Mouse (Mus musculus): ENCODE measurements around the gene Cul4a. TPM values are rescaled to one million over a fixed set of nuclear protein-coding genes. Genes with fewer than 3 reads are reported as not detected.

Cul4a gene
- total RNA-seq, 4 experiments from 2014 or later: 160 to 191 (median 169) TPM

GRCm38 (mm10) chr8:13180408-13180807, 75.0 kb downstream of the Cul4a start:
- DNase-seq: no peak

- no peak for DNase-seq
Observed at GRCm38 (mm10) chr8:13180911-13181690, 75.7 kb downstream of the Cul4a start.

GRCm38 (mm10) chr8:13181691-13181976, 76.2 kb downstream of the Cul4a start:
- DNase-seq: no peak

GRCm38 (mm10) chr8:13186819-13187218, 81.4 kb downstream of the Cul4a start:
- DNase-seq: no peak

GRCm38 (mm10) chr8:13187229-13187628, 81.8 kb downstream of the Cul4a start:
- DNase-seq: no peak

GRCm38 (mm10) chr8:13187638-13188037, 82.2 kb downstream of the Cul4a start:
- DNase-seq: peak; percentile 58

- no peak for DNase-seq
Observed at GRCm38 (mm10) chr8:13188052-13188555, 82.7 kb downstream of the Cul4a start.

GRCm38 (mm10) chr8:13188857-13189256, 83.4 kb downstream of the Cul4a start:
- no peak for DNase-seq

- no peak for DNase-seq
Observed at GRCm38 (mm10) chr8:13190235-13190634, 84.8 kb downstream of the Cul4a start.

- no peak for DNase-seq
Observed at GRCm38 (mm10) chr8:13194818-13195217, 89.4 kb downstream of the Cul4a start.

- no peak for DNase-seq
Observed at GRCm38 (mm10) chr8:13197493-13197892, 92.1 kb downstream of the Cul4a start.

Small RNAs within 50 kb of the gene (microRNA-seq; reads per million reads assigned to microRNA genes)
- gene Mir1968 (18.4 to 34.0 reads per million in 2 experiments), gene Mir7065 (0 to 0.34 reads per million in 2 experiments)

Other genes with a start within 250 kb of the Cul4a start
- gene Mcf2l, start 231.8 kb upstream of the Cul4a start, total RNA-seq (2022): 10 to 100 TPM; 21.8 to 48.2 (median 31.7) TPM
- gene F7, start 79.6 kb upstream of the Cul4a start, total RNA-seq (2022): 1 to 10 TPM in 1 of 4 experiments, under 1 TPM in 3; 0.38 to 1.1 (median 0.68) TPM
- gene F10, start 68.3 kb upstream of the Cul4a start, total RNA-seq (2022): 1 to 10 TPM in 2 of 4 experiments, under 1 TPM in 2; 0.52 to 1.9 (median 1.1) TPM
- gene Proz, start 44.7 kb upstream of the Cul4a start, total RNA-seq (2022): under 1 TPM in 1 of 4 experiments, not detected in 3; 0.35 TPM
- gene Pcid2, start 162 bp upstream of the Cul4a start, total RNA-seq (2022): 10 to 100 TPM; 24.1 to 33.3 (median 28.1) TPM
- 100 to 1,000 TPM; 434 to 557 (median 482) TPM for gene Lamp1, start 53.5 kb downstream of the Cul4a start, total RNA-seq (2022)
- gene Grtp1, start 95.0 kb downstream of the Cul4a start, total RNA-seq (2022): 10 to 100 TPM; 15.0 to 30.3 (median 18.9) TPM
- 1 to 10 TPM in 3 of 4 experiments, under 1 TPM in 1; 0.34 to 3.9 (median 1.6) TPM for gene Adprhl1, start 148.5 kb downstream of the Cul4a start, total RNA-seq (2022)
- gene Dcun1d2, start 182.5 kb downstream of the Cul4a start, total RNA-seq (2022): 10 to 100 TPM; 30.6 to 36.7 (median 33.9) TPM
- gene Tmco3, start 182.6 kb downstream of the Cul4a start, total RNA-seq (2022): 10 to 100 TPM; 36.3 to 54.7 (median 46.7) TPM
- gene Tfdp1, start 233.1 kb downstream of the Cul4a start, total RNA-seq (2022): 10 to 100 TPM; 46.2 to 67.4 (median 52.1) TPM

All from adrenal gland, adult 8-10 months (tissue).